Mouse (Mus musculus) liver, embryonic 14.5 days (tissue): ENCODE data around the gene Ghr. TPM values are rescaled to one million over a fixed set of nuclear protein-coding genes. Genes with fewer than 3 reads are reported as not detected.

ENCODE experiments used
- ATAC-seq: fragments of 200-750 bp; cut with Nextera tagmentation; 2 replicates; pipeline ENCODE4 v1.8.0; 2017; ENCODE audit warnings: moderate number of reproducible peaks, mild to moderate bottlenecking, moderate library complexity; ENCODE audit not compliant: insufficient read depth
- DNase-seq, 3 experiments: peaks; one replicate each; pipeline ENCODE4 v3.0.0-alpha.2; 2012 to 2013; ENCODE audit warnings: low read depth in 3 of 3, low spot score in 3 of 3
- H3K27ac ChIP-seq: fragments of 300-500 bp; sonication (generic); 2 replicates; pipeline ENCODE4 v1.5.1; 2014; ENCODE audit warnings: moderate library complexity, mild to moderate bottlenecking, control low read depth, inconsistent platforms
- H3K27me3 ChIP-seq: fragments of 300-500 bp; sonication (generic); 2 replicates; pipeline ENCODE4 v1.6.1; 2014; ENCODE audit warnings: mild to moderate bottlenecking, low read length, moderate library complexity; ENCODE audit not compliant: control insufficient read depth, insufficient read depth
- H3K36me3 ChIP-seq: fragments of 300-500 bp; sonication (generic); replicated peaks from 2 replicates; pipeline ENCODE4 v1.6.1; 2014; ENCODE audit warnings: low read depth; ENCODE audit not compliant: control insufficient read depth, insufficient read depth
- H3K4me1 ChIP-seq, 2 experiments: fragments of 200-500 bp in 1 of 2; fragments of 300-500 bp in 1 of 2; sonication (generic) in 1 of 2; replicated peaks; 2 replicates each; pipeline ENCODE4 v1.6.1; 2012 to 2014; ENCODE audit warnings: antibody characterized with exemption in 1 of 2, inconsistent platforms in 1 of 2, low read length in 1 of 2; ENCODE audit not compliant: control insufficient read depth in 2 of 2, insufficient read depth in 2 of 2
- H3K4me2 ChIP-seq: fragments of 300-500 bp; sonication (generic); 2 replicates; pipeline ENCODE4 v1.6.1; 2014; ENCODE audit warnings: low read depth, mild to moderate bottlenecking, control low read depth, moderate library complexity
- H3K4me3 ChIP-seq, 2 experiments: fragments of 200-500 bp in 1 of 2; fragments of 300-500 bp in 1 of 2; sonication (generic) in 1 of 2; 2 replicates each; pipeline ENCODE4 v1.5.1; 2012 to 2014; ENCODE audit warnings: low read depth in 2 of 2, low read length in 2 of 2, mild to moderate bottlenecking in 2 of 2, control low read depth in 1 of 2, inconsistent platforms in 1 of 2, moderate library complexity in 1 of 2; ENCODE audit not compliant: insufficient read depth in 1 of 2
- H3K9ac ChIP-seq: fragments of 300-500 bp; sonication (generic); replicated peaks from 2 replicates; pipeline ENCODE4 v1.6.1; 2014; ENCODE audit warnings: mild to moderate bottlenecking, control low read depth, moderate library complexity
- H3K9me3 ChIP-seq: fragments of 300-500 bp; sonication (generic); 2 replicates; pipeline ENCODE4 v1.6.1; 2016; ENCODE audit warnings: low read length, mixed read lengths; ENCODE audit not compliant: control insufficient read depth
- CTCF ChIP-seq: IDR thresholded peaks from 2 replicates; pipeline ENCODE4 v1.5.1; 2016; ENCODE audit warnings: antibody characterized with exemption, low read depth, control low read depth
- EP300 ChIP-seq: IDR thresholded peaks from 2 replicates; pipeline ENCODE4 v1.6.1; 2016; ENCODE audit warnings: antibody characterized with exemption, low read depth
- WGBS: fragments of 180-500 bp; shearing (Covaris S2); extraction: QIAGEN DNeasy Blood & Tissue Kit; methylation state at CpG from one replicate; pipeline ENCODE4 v1.1.7; 2014; ENCODE audit not compliant: insufficient replicate concordance; 5-methylcytosine and 5-hydroxymethylcytosine counted together
- polyA plus RNA-seq, 2 experiments: library from polyadenylated mRNA; depleted of rRNA in 1 of 2; stranded (reverse) in 1 of 2; unstranded in 1 of 2; fragments of >200 nt; fragmentation: Nextera tagmentation in 1 of 2; extraction: Ambion mirVana in 1 of 2; gene quantifications; 2 replicates each; pipeline versions ENCODE4 v1.2.1 to v1.2.3; 2012 to 2014

Gene Ghr
- polyA plus RNA-seq, 2 experiments: 6.9 to 18.3 TPM

DNA sequence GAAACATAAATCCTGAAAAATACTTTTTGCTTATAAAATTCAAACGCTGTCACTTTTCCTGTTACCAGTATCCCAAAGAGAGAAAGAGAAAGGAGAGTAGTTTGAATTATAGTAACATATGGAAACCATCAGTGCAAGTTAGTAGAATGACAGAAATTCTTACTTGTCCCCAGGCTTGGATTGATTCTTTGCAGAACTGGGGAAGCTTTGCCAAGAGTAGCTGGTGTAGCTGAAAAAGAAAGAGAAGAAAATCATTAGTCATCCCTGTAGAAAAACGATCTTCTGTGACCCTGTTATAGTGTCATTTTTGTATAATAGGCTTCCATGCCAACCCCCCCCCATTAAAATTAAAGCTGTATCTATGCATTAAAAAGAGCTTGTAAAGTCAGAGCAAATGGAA lies 194.8 kb downstream of the Ghr start:
- H3K4me1 ChIP-seq: no peaks in the 10 kb centered on the region
- H3K27ac ChIP-seq: no peak overlapping the region
- no peaks in the 10 kb centered on the region for H3K27me3 ChIP-seq
- no peaks in the 10 kb centered on the region for H3K9me3 ChIP-seq
- ATAC-seq (no peak), DNase-seq (no peak)
- H3K4me3 ChIP-seq: no peak overlapping the region
- WGBS: 48% methylated on average over 2 of the region's 2 CpGs
- no peak overlapping the region for H3K9ac ChIP-seq
- no peak overlapping the region for H3K4me2 ChIP-seq
- TF ChIP-seq CTCF (no peak), EP300 (no peak)
- H3K36me3 ChIP-seq: no peaks in the 10 kb centered on the region

GRCm38 (mm10) chr15:3383788-3384187 lies 199.5 kb downstream of the Ghr start:
- H3K4me3 ChIP-seq: no peak overlapping the region
- H3K4me1 ChIP-seq: no peaks in the 10 kb centered on the region
- DNase-seq: no peak
- H3K27ac ChIP-seq: no peak overlapping the region
- no peak overlapping the region for H3K9ac ChIP-seq
- WGBS: 28% methylated on average over 2 of the region's 2 CpGs
- no peak for ATAC-seq
- H3K9me3 ChIP-seq: no peaks in the 10 kb centered on the region
- no peaks in the 10 kb centered on the region for H3K27me3 ChIP-seq
- no peak overlapping the region for H3K4me2 ChIP-seq
- no peaks in the 10 kb centered on the region for H3K36me3 ChIP-seq
- TF ChIP-seq CTCF (no peak), EP300 (no peak)

GRCm38 (mm10) chr15:3381413-3381812 lies 201.9 kb downstream of the Ghr start:
- Histone ChIP-seq H3K36me3 (no peaks in the 10 kb centered on the region), H3K27ac (no peak overlapping the region), H3K9ac (no peak overlapping the region), H3K4me3 (no peak overlapping the region), H3K4me2 (no peak overlapping the region), H3K4me1 (no peaks in the 10 kb centered on the region), H3K27me3 (no peaks in the 10 kb centered on the region), H3K9me3 (no peaks in the 10 kb centered on the region)
- TF ChIP-seq CTCF (no peak), EP300 (no peak)
- 40% methylated on average over 6 of the region's 6 CpGs for WGBS
- no peak for DNase-seq
- no peak for ATAC-seq

GRCm38 (mm10) chr15:3368261-3368832 lies 214.9 kb downstream of the Ghr start:
- H3K9me3 ChIP-seq: no peaks in the 10 kb centered on the region
- no peaks in the 10 kb centered on the region for H3K4me1 ChIP-seq
- H3K36me3 ChIP-seq: no peaks in the 10 kb centered on the region
- H3K4me2 ChIP-seq: no peak overlapping the region
- H3K9ac ChIP-seq: no peak overlapping the region
- H3K4me3 ChIP-seq: no peak overlapping the region
- H3K27me3 ChIP-seq: no peaks in the 10 kb centered on the region
- DNase-seq (no peak), ATAC-seq (no peak)
- H3K27ac ChIP-seq: no peak overlapping the region
- no peak for TF ChIP-seq CTCF
- 60% methylated on average over 2 of the region's 2 CpGs for WGBS

GRCm38 (mm10) chr15:3356073-3356766 lies 227.1 kb downstream of the Ghr start:
- 35% methylated on average over 4 of the region's 4 CpGs for WGBS
- Histone ChIP-seq H3K4me3 (no peak overlapping the region), H3K9ac (no peak overlapping the region), H3K27ac (no peak overlapping the region), H3K27me3 (no peaks in the 10 kb centered on the region), H3K9me3 (no peaks in the 10 kb centered on the region), H3K36me3 (no peaks in the 10 kb centered on the region), H3K4me1 (no peaks in the 10 kb centered on the region), H3K4me2 (peak overlapping the region; percentile 40)
- no peak for TF ChIP-seq EP300
- no peak for TF ChIP-seq CTCF
- ATAC-seq (no peak), DNase-seq (no peak)
